Mouse (Mus musculus) olfactory bulb, adult 2 months (tissue): ENCODE data around the gene Wdr76.

Experiments used
- CTCF ChIP-seq: fragments of 200-500 bp; IDR thresholded peaks from 2 replicates; pipeline ENCODE4 v1.5.1; 2012; ENCODE audit warnings: low read depth, mild to moderate bottlenecking, low read length, moderate library complexity; ENCODE audit not compliant: insufficient read depth
- POLR2A ChIP-seq: fragments of 200-500 bp; IDR thresholded peaks from 2 replicates; pipeline ENCODE4 v1.6.1; 2012; ENCODE audit warnings: mild to moderate bottlenecking, low read depth, low read length, moderate library complexity; ENCODE audit not compliant: insufficient read depth

DNA sequence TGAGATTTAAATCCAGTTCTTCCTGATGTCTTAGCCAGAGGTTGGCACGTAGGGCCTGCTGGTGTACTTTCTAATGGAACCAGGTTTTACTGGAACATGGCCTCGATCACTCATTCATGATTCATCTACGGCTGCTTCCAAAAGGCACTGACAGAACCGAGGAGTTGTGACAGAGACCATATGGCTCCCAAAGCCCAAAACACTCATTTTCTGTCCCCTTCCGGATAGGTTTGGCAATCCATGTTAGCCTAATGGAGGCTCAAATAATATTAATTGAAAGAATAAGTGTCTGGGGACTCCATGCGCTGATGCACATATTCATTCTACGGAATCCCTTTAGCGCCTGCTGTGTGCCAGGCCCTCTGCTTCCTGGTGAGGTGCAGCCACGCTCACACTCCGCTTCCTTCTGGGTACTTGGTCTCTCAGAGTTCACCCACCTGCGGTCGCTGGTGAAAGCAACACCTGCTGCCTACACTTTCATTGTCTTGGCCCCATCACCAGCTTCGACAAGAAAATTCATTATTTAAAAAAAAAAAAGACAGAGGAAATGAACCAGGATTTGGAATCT lies 76.4 kb downstream of the Wdr76 start:
- TF ChIP-seq POLR2A = no peak
- TF ChIP-seq CTCF = no peak
